Mouse (Mus musculus) lung, postnatal 0 days (tissue): ENCODE data around the gene Dock7. TPM values are rescaled to one million over a fixed set of nuclear protein-coding genes. Genes with fewer than 3 reads are reported as not detected.
A peak's percentile ranks its signal among the peaks of the same experiment; 100 is the strongest.
"Not testable (repeated sequence)": the region's sequence is repeated elsewhere in the genome, so short reads cannot be mapped to it uniquely, and the experiment has no call there.

ENCODE experiments used
- ATAC-seq: fragments of 200-750 bp; cut with Nextera tagmentation; 2 replicates; pipeline ENCODE4 v1.8.0; 2017; ENCODE audit warnings: moderate library complexity
- DNase-seq: peaks from one replicate; pipeline ENCODE4 v3.0.0-alpha.2; 2016; ENCODE audit warnings: low spot score
- H3K27ac ChIP-seq: fragments of 300-500 bp; sonication (generic); 2 replicates; pipeline ENCODE4 v1.5.1; 2014; ENCODE audit warnings: antibody characterized with exemption, mild to moderate bottlenecking, low read length, mixed read lengths
- H3K27me3 ChIP-seq: fragments of 300-500 bp; sonication (generic); replicated peaks from 2 replicates; pipeline ENCODE4 v1.6.1; 2014; ENCODE audit warnings: low read length, mixed read lengths; ENCODE audit not compliant: insufficient read depth
- H3K36me3 ChIP-seq: fragments of 300-500 bp; sonication (generic); 2 replicates; pipeline ENCODE4 v1.6.1; 2014; ENCODE audit warnings: low read length, mixed read lengths; ENCODE audit not compliant: insufficient read depth
- H3K4me1 ChIP-seq: fragments of 300-500 bp; sonication (generic); 2 replicates; pipeline ENCODE4 v1.6.1; 2014; ENCODE audit warnings: antibody characterized with exemption, low read depth, low read length, mixed read lengths; ENCODE audit not compliant: insufficient read depth
- H3K4me2 ChIP-seq: fragments of 300-500 bp; sonication (generic); replicated peaks from 2 replicates; pipeline ENCODE4 v1.6.1; 2014; ENCODE audit warnings: low read depth, mild to moderate bottlenecking, low read length, moderate library complexity, mixed read lengths
- H3K4me3 ChIP-seq: fragments of 300-500 bp; sonication (generic); 2 replicates; pipeline ENCODE4 v1.5.1; 2014; ENCODE audit warnings: low read depth, low read length
- H3K9ac ChIP-seq: fragments of 300-500 bp; sonication (generic); replicated peaks from 2 replicates; pipeline ENCODE4 v1.6.1; 2014; ENCODE audit warnings: low read depth, mild to moderate bottlenecking
- H3K9me3 ChIP-seq: fragments of 300-500 bp; sonication (generic); 2 replicates; pipeline ENCODE4 v1.6.1; 2016; ENCODE audit warnings: low read length, mixed read lengths
- CTCF ChIP-seq: IDR thresholded peaks from 2 replicates; pipeline ENCODE4 v1.5.1; 2016; ENCODE audit warnings: antibody characterized with exemption, mild to moderate bottlenecking
- EP300 ChIP-seq: IDR thresholded peaks from 2 replicates; pipeline ENCODE4 v1.6.1; 2016; ENCODE audit warnings: antibody characterized with exemption, mild to moderate bottlenecking, control low read depth
- WGBS: fragments of 180-500 bp; shearing (Covaris S2); extraction: QIAGEN DNeasy Blood & Tissue Kit; methylation state at CpG from one replicate; pipeline ENCODE4 v1.1.7; 2014; 5-methylcytosine and 5-hydroxymethylcytosine counted together
- polyA plus RNA-seq: library from polyadenylated mRNA; unstranded; fragments of >200 nt; fragmentation: Nextera tagmentation; extraction: Ambion mirVana; gene quantifications from 2 replicates; pipeline ENCODE4 v1.2.1, GENCODE M21; 2015

The Dock7 gene
- polyA plus RNA-seq, 1 experiment from 2014 or later, result 20.1 TPM

GRCm38 (mm10) chr4:98978693-98979092 lies 142.0 kb downstream of the Dock7 start:
- DNase-seq (no peak), ATAC-seq (no peak)
- H3K27ac ChIP-seq, result no peak overlapping the region
- H3K9me3 ChIP-seq, result no peaks in the 10 kb centered on the region
- no peak overlapping the region for H3K4me2 ChIP-seq
- 0 out of 2 replicates have a peak, but pooled peaks cover 3% of the 10 kb centered on the region for H3K36me3 ChIP-seq
- no peak overlapping the region for H3K9ac ChIP-seq
- H3K4me3 ChIP-seq, result no peak overlapping the region
- H3K4me1 ChIP-seq, result no peaks in the 10 kb centered on the region
- WGBS, result 86% methylated on average over 2 of the region's 2 CpGs
- TF ChIP-seq CTCF, result no peak
- TF ChIP-seq EP300, result no peak
- H3K27me3 ChIP-seq, result no peaks in the 10 kb centered on the region

GRCm38 (mm10) chr4:98978288-98978687 lies 142.4 kb downstream of the Dock7 start:
- 89% methylated on average over 2 of the region's 2 CpGs for WGBS
- H3K36me3 ChIP-seq, DNase-seq, ATAC-seq, H3K4me3 ChIP-seq, H3K9ac ChIP-seq, H3K4me2 ChIP-seq, H3K9me3 ChIP-seq, H3K27me3 ChIP-seq, H3K27ac ChIP-seq, H3K4me1 ChIP-seq: not testable (repeated sequence)

- DNase-seq (no peak), ATAC-seq (no peak)
- H3K4me3 ChIP-seq, result no peak overlapping the region
- H3K4me2 ChIP-seq, result no peak overlapping the region
- no peak for TF ChIP-seq EP300
- no peak overlapping the region for H3K27ac ChIP-seq
- WGBS, result 55% methylated on average over 8 of the region's 8 CpGs
- H3K36me3 ChIP-seq, result peaks cover 14% of the 10 kb centered on the region
- H3K9ac ChIP-seq, result no peak overlapping the region
- H3K27me3 ChIP-seq, result no peaks in the 10 kb centered on the region
- no peaks in the 10 kb centered on the region for H3K4me1 ChIP-seq
- no peaks in the 10 kb centered on the region for H3K9me3 ChIP-seq
Measured at GRCm38 (mm10) chr4:98975741-98976140, 145.0 kb downstream of the Dock7 start.

- ATAC-seq, result no peak
- H3K4me3 ChIP-seq, result no peak overlapping the region
- no peak for DNase-seq
- no peaks in the 10 kb centered on the region for H3K4me1 ChIP-seq
- no peak overlapping the region for H3K9ac ChIP-seq
- TF ChIP-seq EP300 (no peak), CTCF (peak; percentile 40)
- no peaks in the 10 kb centered on the region for H3K27me3 ChIP-seq
- no peak overlapping the region for H3K4me2 ChIP-seq
- H3K27ac ChIP-seq, result no peak overlapping the region
- H3K36me3 ChIP-seq, result peaks cover 38% of the 10 kb centered on the region
- 77% methylated on average over 3 of the region's 3 CpGs for WGBS
- H3K9me3 ChIP-seq, result no peaks in the 10 kb centered on the region
Measured at GRCm38 (mm10) chr4:98969946-98970345, 150.8 kb downstream of the Dock7 start.

GRCm38 (mm10) chr4:98960243-98960642 lies 160.5 kb downstream of the Dock7 start:
- Histone ChIP-seq H3K36me3 (peaks cover 27% of the 10 kb centered on the region; the same call in 1 of the 2 replicates), H3K4me2 (no peak overlapping the region), H3K9ac (no peak overlapping the region), H3K27me3 (no peaks in the 10 kb centered on the region), H3K27ac (no peak overlapping the region), H3K9me3 (no peaks in the 10 kb centered on the region), H3K4me1 (no peaks in the 10 kb centered on the region), H3K4me3 (no peak overlapping the region)
- no peak for ATAC-seq
- TF ChIP-seq CTCF, result no peak
- TF ChIP-seq EP300, result no peak
- DNase-seq, result no peak
- 86% methylated on average over 3 of the region's 3 CpGs for WGBS

- Histone ChIP-seq H3K4me3 (no peak overlapping the region), H3K9ac (no peak overlapping the region), H3K27ac (no peak overlapping the region), H3K9me3 (no peaks in the 10 kb centered on the region), H3K4me1 (no peaks in the 10 kb centered on the region), H3K4me2 (no peak overlapping the region), H3K36me3 (peaks cover 15% of the 10 kb centered on the region; the same call in 1 of the 2 replicates), H3K27me3 (no peaks in the 10 kb centered on the region)
- no peak for DNase-seq
- WGBS, result 92% methylated on average over 8 of the region's 8 CpGs
- ATAC-seq, result no peak
- TF ChIP-seq CTCF (no peak), EP300 (no peak)
Measured at GRCm38 (mm10) chr4:98955986-98956385, 164.7 kb downstream of the Dock7 start.

GRCm38 (mm10) chr4:98950563-98950962 lies 170.2 kb downstream of the Dock7 start:
- no peaks in the 10 kb centered on the region for H3K9me3 ChIP-seq
- ATAC-seq, result no peak
- H3K36me3 ChIP-seq, result peaks cover 4% of the 10 kb centered on the region; the same call in 1 of the 2 replicates
- no peak for DNase-seq
- TF ChIP-seq EP300 (no peak), CTCF (no peak)
- no peaks in the 10 kb centered on the region for H3K27me3 ChIP-seq
- no peak overlapping the region for H3K4me2 ChIP-seq
- H3K9ac ChIP-seq, result no peak overlapping the region
- no peak overlapping the region for H3K27ac ChIP-seq
- H3K4me3 ChIP-seq, result no peak overlapping the region
- no peaks in the 10 kb centered on the region for H3K4me1 ChIP-seq
